Mouse (Mus musculus): Measurements from ENCODE around the gene Insl3. TPM values are rescaled to one million over a fixed set of nuclear protein-coding genes. Genes with fewer than 3 reads are reported as not detected.
"Not testable (repeated sequence)": the region's sequence is repeated elsewhere in the genome, so short reads cannot be mapped to it uniquely, and the experiment has no call there.

Gene Insl3
- polyA plus RNA-seq, 1 experiment, result 0.14 TPM

GRCm38 (mm10) chr8:71693166-71694041, 4.4 kb downstream of the Insl3 start:
- TF ChIP-seq MYOD1 (IDR thresholded peaks at IDR 0.05; ENCODE audit: control insufficient read depth, insufficient read length, low read depth), result no peak
- no peak for TF ChIP-seq USF1 (IDR thresholded peaks at IDR 0.05; ENCODE audit: low read depth)
- no peak for TF ChIP-seq FOSL1 (IDR thresholded peaks at IDR 0.05; ENCODE audit: insufficient read depth, low read length, poor library complexity, severe bottlenecking)
- no peak for TF ChIP-seq MYOG (IDR thresholded peaks at IDR 0.05; ENCODE audit: control insufficient read depth, extremely low read depth, insufficient read length)
- TF ChIP-seq CEBPB (IDR thresholded peaks at IDR 0.05; ENCODE audit: low read depth), result no peak
- TF ChIP-seq CTCF (IDR thresholded peaks at IDR 0.05; ENCODE audit: control insufficient read depth, insufficient read depth, insufficient read length), result no peak
- TF ChIP-seq MAX (IDR thresholded peaks at IDR 0.05), result no peak
- no peaks in the 10 kb centered on the region for H3K79me2 ChIP-seq (ENCODE audit: control insufficient read depth, insufficient read depth)
- H3K4me3 ChIP-seq (ENCODE audit: insufficient read depth, poor library complexity, severe bottlenecking), result no peak overlapping the region
- no peak overlapping the region for H3ac ChIP-seq (ENCODE audit: control insufficient read depth, insufficient read length, low read depth)
- H3K79me3 ChIP-seq (ENCODE audit: low read depth), result no peaks in the 10 kb centered on the region
- no peaks in the 10 kb centered on the region for H3K36me3 ChIP-seq (ENCODE audit: control insufficient read depth, insufficient read depth)
- H3K27me3 ChIP-seq (ENCODE audit: control insufficient read depth, insufficient read depth, insufficient read length), result peaks cover 52% of the 10 kb centered on the region

GRCm38 (mm10) chr8:71695456-71695855, 6.4 kb downstream of the Insl3 start:
- H3K79me3 ChIP-seq (ENCODE audit: low read depth); H3K79me2 ChIP-seq (ENCODE audit: control insufficient read depth, insufficient read depth); H3K4me3 ChIP-seq (ENCODE audit: insufficient read depth, poor library complexity, severe bottlenecking); H3K36me3 ChIP-seq (ENCODE audit: control insufficient read depth, insufficient read depth); H3ac ChIP-seq (ENCODE audit: control insufficient read depth, insufficient read length, low read depth): not testable (repeated sequence)
- H3K27me3 ChIP-seq (ENCODE audit: control insufficient read depth, insufficient read depth, insufficient read length), result peaks cover 38% of the 10 kb centered on the region

- H3K4me3 ChIP-seq (ENCODE audit: insufficient read depth, poor library complexity, severe bottlenecking), result no peak overlapping the region
- TF ChIP-seq MYOG (IDR thresholded peaks at IDR 0.05; ENCODE audit: control insufficient read depth, extremely low read depth, insufficient read length), result no peak
- TF ChIP-seq MYOD1 (IDR thresholded peaks at IDR 0.05; ENCODE audit: control insufficient read depth, insufficient read length, low read depth), result no peak
- TF ChIP-seq FOSL1 (IDR thresholded peaks at IDR 0.05; ENCODE audit: insufficient read depth, low read length, poor library complexity, severe bottlenecking), result no peak
- no peak for TF ChIP-seq USF1 (IDR thresholded peaks at IDR 0.05; ENCODE audit: low read depth)
- TF ChIP-seq CTCF (IDR thresholded peaks at IDR 0.05; ENCODE audit: control insufficient read depth, insufficient read depth, insufficient read length), result no peak
- no peak for TF ChIP-seq CEBPB (IDR thresholded peaks at IDR 0.05; ENCODE audit: low read depth)
- peaks cover 17% of the 10 kb centered on the region for H3K27me3 ChIP-seq (ENCODE audit: control insufficient read depth, insufficient read depth, insufficient read length)
Observed at GRCm38 (mm10) chr8:71700493-71701269, 11.7 kb downstream of the Insl3 start.

GRCm38 (mm10) chr8:71701414-71702086, 12.5 kb downstream of the Insl3 start, which contains the start of gene B3gnt3:
Gene B3gnt3, minus strand, starts transcription at chr8:71701789.
- Histone ChIP-seq H3K4me3 (ENCODE audit: insufficient read depth, poor library complexity, severe bottlenecking) (no peak within 1 kb of the TSS), H3K27me3 (ENCODE audit: control insufficient read depth, insufficient read depth, insufficient read length) (peaks cover 17% of the 10 kb centered on the region), H3K36me3 (ENCODE audit: control insufficient read depth, insufficient read depth) (no peaks in the 10 kb centered on the region), H3ac (ENCODE audit: control insufficient read depth, insufficient read length, low read depth) (no peak within 1 kb of the TSS), H3K79me3 (ENCODE audit: low read depth) (no peaks in the 10 kb centered on the region), H3K79me2 (ENCODE audit: control insufficient read depth, insufficient read depth) (no peaks in the 10 kb centered on the region)
- no peak for TF ChIP-seq MYOG (IDR thresholded peaks at IDR 0.05; ENCODE audit: control insufficient read depth, extremely low read depth, insufficient read length)
- TF ChIP-seq FOSL1 (IDR thresholded peaks at IDR 0.05; ENCODE audit: insufficient read depth, low read length, poor library complexity, severe bottlenecking), result no peak
- no peak for TF ChIP-seq MAX (IDR thresholded peaks at IDR 0.05)
- TF ChIP-seq CTCF (IDR thresholded peaks at IDR 0.05; ENCODE audit: control insufficient read depth, insufficient read depth, insufficient read length), result no peak
- no peak for TF ChIP-seq MYOD1 (IDR thresholded peaks at IDR 0.05; ENCODE audit: control insufficient read depth, insufficient read length, low read depth)
- no peak for TF ChIP-seq CEBPB (IDR thresholded peaks at IDR 0.05; ENCODE audit: low read depth)
- no peak for TF ChIP-seq USF1 (IDR thresholded peaks at IDR 0.05; ENCODE audit: low read depth)

More at GRCm38 (mm10) chr8:71700493-71701269, 11.7 kb downstream of the Insl3 start:
- Histone ChIP-seq H3K36me3 (ENCODE audit: control insufficient read depth, insufficient read depth) (no peaks in the 10 kb centered on the region), H3K79me3 (ENCODE audit: low read depth) (no peaks in the 10 kb centered on the region), H3ac (ENCODE audit: control insufficient read depth, insufficient read length, low read depth) (no peak overlapping the region), H3K79me2 (ENCODE audit: control insufficient read depth, insufficient read depth) (no peaks in the 10 kb centered on the region)

GRCm38 (mm10) chr8:71702087-71702432, 13.0 kb downstream of the Insl3 start:
- H3K79me2 ChIP-seq (ENCODE audit: control insufficient read depth, insufficient read depth), result no peaks in the 10 kb centered on the region
- TF ChIP-seq MYOG (IDR thresholded peaks at IDR 0.05; ENCODE audit: control insufficient read depth, extremely low read depth, insufficient read length), result no peak
- no peak for TF ChIP-seq FOSL1 (IDR thresholded peaks at IDR 0.05; ENCODE audit: insufficient read depth, low read length, poor library complexity, severe bottlenecking)
- TF ChIP-seq CEBPB (IDR thresholded peaks at IDR 0.05; ENCODE audit: low read depth), result no peak
- TF ChIP-seq MAX (IDR thresholded peaks at IDR 0.05), result no peak
- TF ChIP-seq MYOD1 (IDR thresholded peaks at IDR 0.05; ENCODE audit: control insufficient read depth, insufficient read length, low read depth), result no peak
- TF ChIP-seq USF1 (IDR thresholded peaks at IDR 0.05; ENCODE audit: low read depth), result no peak
- TF ChIP-seq CTCF (IDR thresholded peaks at IDR 0.05; ENCODE audit: control insufficient read depth, insufficient read depth, insufficient read length), result no peak
- H3ac ChIP-seq (ENCODE audit: control insufficient read depth, insufficient read length, low read depth), result no peak overlapping the region
- H3K36me3 ChIP-seq (ENCODE audit: control insufficient read depth, insufficient read depth), result no peaks in the 10 kb centered on the region
- H3K27me3 ChIP-seq (ENCODE audit: control insufficient read depth, insufficient read depth, insufficient read length), result peaks cover 17% of the 10 kb centered on the region
- no peaks in the 10 kb centered on the region for H3K79me3 ChIP-seq (ENCODE audit: low read depth)
- no peak overlapping the region for H3K4me3 ChIP-seq (ENCODE audit: insufficient read depth, poor library complexity, severe bottlenecking)

All from C2C12 (cell line).